Mouse (Mus musculus): ENCODE measurements around the gene Gm20696. TPM values are rescaled to one million over a fixed set of nuclear protein-coding genes. Genes with fewer than 3 reads are reported as not detected.

The Gm20696 gene
- polyA plus RNA-seq, 2 experiments, result 2.0 to 5.9 TPM

DNA sequence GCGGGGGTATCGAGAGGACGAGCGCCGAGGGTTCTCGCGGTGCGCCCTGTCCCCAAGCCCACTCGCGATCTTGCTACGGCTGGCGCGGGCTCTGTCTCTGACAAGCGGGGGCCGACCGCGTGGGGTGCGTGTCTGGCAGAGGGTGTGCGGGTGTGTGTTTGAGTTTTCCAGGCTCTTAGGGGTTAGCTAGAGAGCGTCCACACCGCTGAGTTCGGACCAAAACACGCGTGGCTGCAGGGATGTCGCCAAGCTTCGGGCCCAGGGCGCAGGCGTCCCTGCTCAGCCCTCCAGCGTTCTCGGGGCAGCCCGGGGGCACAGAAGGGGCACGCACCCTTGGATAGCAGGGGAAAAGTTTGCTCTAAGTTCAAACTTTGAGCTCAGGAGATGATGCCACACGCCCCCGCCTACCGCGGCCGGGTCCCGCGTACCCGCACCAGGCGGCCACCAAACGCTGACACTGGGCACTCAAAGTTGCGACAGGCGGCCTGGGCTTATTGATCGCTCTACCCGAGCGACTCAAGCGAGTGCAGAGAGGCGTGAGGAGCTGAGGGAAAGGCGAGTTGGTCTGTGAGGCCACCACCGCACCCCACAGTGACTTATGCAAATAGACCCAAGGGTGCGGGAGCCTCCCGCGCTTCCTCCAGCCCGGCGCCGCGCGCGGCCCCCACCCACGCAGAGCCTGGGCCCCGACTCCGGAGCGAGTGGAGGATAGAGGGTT, 144.8 kb downstream of the Gm20696 start:
- Histone ChIP-seq H3K4me2 (replicated peaks; ENCODE audit: low read depth, low read length, severe bottlenecking) (peak overlapping the region; percentile 67), H3K9me3 (ENCODE audit: control insufficient read depth, low read length) (no peaks in the 10 kb centered on the region), H3K4me3 (replicated peaks; ENCODE audit: low read length) (peak overlapping the region; percentile 78), H3K9ac (ENCODE audit: low read depth, low read length, severe bottlenecking) (peak overlapping the region; percentile 93), H3K4me1 (ENCODE audit: control insufficient read depth, insufficient read depth, low read length) (peaks cover 2% of the 10 kb centered on the region; the same call in 1 of the 2 replicates), H3K36me3 (ENCODE audit: control insufficient read depth, insufficient read depth, low read length) (no peaks in the 10 kb centered on the region; the same call in 1 of the 2 replicates), H3K27ac (replicated peaks; ENCODE audit: low read depth, low read length) (peak overlapping the region; percentile 98), H3K27me3 (ENCODE audit: control insufficient read depth, insufficient read depth, low read length) (no peaks in the 10 kb centered on the region)
- DNase-seq (ENCODE audit: low spot score), result no peak
- 0% methylated on average over 50 of the region's 64 CpGs for WGBS
- TF ChIP-seq POLR2A (IDR thresholded peaks at IDR 0.05; ENCODE audit: borderline replicate concordance, extremely low read depth, insufficient read depth, insufficient read length), result no peak
- peak; percentile 10; the same call in 1 of the 2 replicates for ATAC-seq (ENCODE audit: low FRiP score, low read depth)

DNA sequence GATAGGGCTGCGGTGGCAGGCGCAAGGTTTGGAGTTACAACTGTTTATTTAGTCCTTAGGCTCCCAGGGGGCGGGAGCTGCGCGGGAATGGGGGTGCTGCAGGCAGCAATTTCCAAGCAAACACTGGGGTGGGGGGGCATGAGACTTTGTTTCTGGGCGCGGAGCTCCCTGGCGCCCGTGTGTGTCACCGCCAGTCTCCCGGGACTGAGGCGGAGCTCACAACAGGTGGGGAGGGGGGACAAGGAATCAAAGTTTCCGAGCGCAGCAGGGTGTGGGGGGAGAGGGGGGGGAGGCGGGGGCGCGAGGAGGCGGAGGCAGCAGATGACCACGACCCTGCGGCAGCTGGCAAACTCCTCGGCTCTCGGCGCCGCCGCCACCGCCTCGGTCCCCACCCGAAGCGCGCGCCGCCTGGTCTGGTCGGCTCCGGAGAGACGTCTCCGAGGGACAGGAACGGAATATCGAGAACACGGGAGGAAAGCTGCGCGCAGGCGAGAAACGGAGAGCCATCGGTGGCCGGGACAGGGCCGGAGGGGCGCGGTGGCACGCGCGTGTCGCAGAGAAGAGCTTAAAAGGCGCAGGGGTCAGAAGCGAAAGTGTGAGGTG, 145.5 kb downstream of the Gm20696 start:
- ATAC-seq (ENCODE audit: low FRiP score, low read depth) (peak; percentile 62), DNase-seq (ENCODE audit: low spot score) (peak; percentile 76)
- peak overlapping the region; percentile 93 for H3K9ac ChIP-seq (ENCODE audit: low read depth, low read length, severe bottlenecking)
- no peaks in the 10 kb centered on the region for H3K27me3 ChIP-seq (ENCODE audit: control insufficient read depth, insufficient read depth, low read length)
- peak overlapping the region; percentile 78 for H3K4me3 ChIP-seq (replicated peaks; ENCODE audit: low read length)
- peak overlapping the region; percentile 67 for H3K4me2 ChIP-seq (replicated peaks; ENCODE audit: low read depth, low read length, severe bottlenecking)
- no peaks in the 10 kb centered on the region for H3K9me3 ChIP-seq (ENCODE audit: control insufficient read depth, low read length)
- H3K27ac ChIP-seq (replicated peaks; ENCODE audit: low read depth, low read length), result peak overlapping the region; percentile 98
- no peaks in the 10 kb centered on the region; the same call in 1 of the 2 replicates for H3K36me3 ChIP-seq (ENCODE audit: control insufficient read depth, insufficient read depth, low read length)
- TF ChIP-seq POLR2A (IDR thresholded peaks at IDR 0.05; ENCODE audit: borderline replicate concordance, extremely low read depth, insufficient read depth, insufficient read length), result 0 out of 2 replicates have a peak, but pooled peaks have one; percentile 14
- peaks cover 2% of the 10 kb centered on the region; the same call in 1 of the 2 replicates for H3K4me1 ChIP-seq (ENCODE audit: control insufficient read depth, insufficient read depth, low read length)
- under 1% methylated on average over 48 of the region's 54 CpGs for WGBS

DNA sequence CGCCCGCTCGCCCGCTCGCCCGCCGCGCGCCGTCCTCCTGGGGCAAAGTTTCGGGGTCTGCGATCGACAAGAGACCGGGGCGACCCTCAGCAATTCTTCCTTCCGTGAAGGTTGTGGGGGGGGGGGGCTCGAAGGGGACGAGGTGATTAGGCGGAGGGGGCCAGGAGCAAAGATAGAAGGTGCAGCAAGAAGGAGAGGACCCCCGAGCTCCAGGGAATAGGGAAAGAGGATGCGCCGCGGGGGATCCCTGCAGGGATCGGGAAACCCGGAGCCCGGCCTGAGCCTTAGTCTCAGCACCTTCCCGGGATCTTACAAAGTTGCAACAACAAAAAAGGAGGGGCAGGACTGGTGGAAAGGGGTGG, 145.9 kb downstream of the Gm20696 start:
- peak overlapping the region; percentile 93 for H3K9ac ChIP-seq (ENCODE audit: low read depth, low read length, severe bottlenecking)
- no peak for TF ChIP-seq POLR2A (IDR thresholded peaks at IDR 0.05; ENCODE audit: borderline replicate concordance, extremely low read depth, insufficient read depth, insufficient read length)
- H3K4me2 ChIP-seq (replicated peaks; ENCODE audit: low read depth, low read length, severe bottlenecking), result peak overlapping the region; percentile 67
- no peak; the same call in 1 of the 2 replicates for ATAC-seq (ENCODE audit: low FRiP score, low read depth)
- no peaks in the 10 kb centered on the region for H3K36me3 ChIP-seq (ENCODE audit: control insufficient read depth, insufficient read depth, low read length)
- no peaks in the 10 kb centered on the region for H3K27me3 ChIP-seq (ENCODE audit: control insufficient read depth, insufficient read depth, low read length)
- WGBS, result under 1% methylated on average over 25 of the region's 27 CpGs
- DNase-seq (ENCODE audit: low spot score), result no peak
- peak overlapping the region; percentile 78 for H3K4me3 ChIP-seq (replicated peaks; ENCODE audit: low read length)
- H3K4me1 ChIP-seq (ENCODE audit: control insufficient read depth, insufficient read depth, low read length), result peaks cover 2% of the 10 kb centered on the region; the same call in 1 of the 2 replicates
- H3K9me3 ChIP-seq (ENCODE audit: control insufficient read depth, low read length), result no peaks in the 10 kb centered on the region
- H3K27ac ChIP-seq (replicated peaks; ENCODE audit: low read depth, low read length), result peak overlapping the region; percentile 98

DNA sequence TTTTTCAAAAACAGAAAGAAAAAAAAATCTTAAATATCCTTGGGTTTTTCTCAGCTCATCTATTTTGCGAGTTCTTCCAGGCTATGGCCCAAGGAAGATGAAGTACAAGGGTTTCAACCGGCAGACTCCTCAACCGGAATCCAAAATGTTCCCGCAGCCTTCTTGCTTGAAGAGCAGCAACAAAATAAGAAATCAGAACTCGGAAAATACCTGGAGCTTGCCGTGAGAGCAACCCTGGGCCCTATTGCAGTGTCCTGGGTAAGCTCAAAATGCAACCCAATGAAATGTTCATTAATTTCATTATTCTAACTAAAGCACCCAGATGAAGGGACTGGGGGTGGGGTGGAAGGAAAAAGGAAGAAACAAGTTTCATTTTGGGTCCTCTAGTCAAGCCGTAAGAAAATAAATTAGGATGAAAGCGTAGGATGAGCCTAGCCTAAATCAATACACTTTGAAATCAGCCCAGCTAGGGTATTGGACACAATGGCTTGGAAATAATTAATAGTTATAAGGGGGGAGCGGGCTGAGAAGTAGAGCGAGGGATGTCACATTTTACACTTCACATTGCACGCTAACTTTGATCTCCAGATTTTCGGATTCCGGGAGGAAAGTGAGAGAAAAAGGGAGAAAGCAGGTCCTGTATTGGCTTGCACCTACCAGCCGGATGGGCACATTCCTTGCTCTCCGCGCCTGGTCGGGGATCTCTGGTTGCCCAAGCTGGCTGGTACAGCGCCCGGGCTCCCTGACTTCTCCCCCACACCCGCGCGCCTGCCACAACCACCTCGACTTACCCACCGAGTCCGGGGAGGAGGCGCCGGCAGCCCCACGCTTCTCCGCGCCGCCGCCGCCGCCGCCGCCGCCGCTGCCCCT, 146.6 kb downstream of the Gm20696 start:
- H3K36me3 ChIP-seq (ENCODE audit: control insufficient read depth, insufficient read depth, low read length), result no peaks in the 10 kb centered on the region
- no peaks in the 10 kb centered on the region for H3K27me3 ChIP-seq (ENCODE audit: control insufficient read depth, insufficient read depth, low read length)
- H3K9me3 ChIP-seq (ENCODE audit: control insufficient read depth, low read length), result no peaks in the 10 kb centered on the region
- peak overlapping the region; percentile 78 for H3K4me3 ChIP-seq (replicated peaks; ENCODE audit: low read length)
- H3K4me2 ChIP-seq (replicated peaks; ENCODE audit: low read depth, low read length, severe bottlenecking), result peak overlapping the region; percentile 67
- no peak for DNase-seq (ENCODE audit: low spot score)
- WGBS, result under 1% methylated on average over 27 of the region's 38 CpGs
- ATAC-seq (ENCODE audit: low FRiP score, low read depth), result no peak
- H3K9ac ChIP-seq (ENCODE audit: low read depth, low read length, severe bottlenecking), result peak overlapping the region; percentile 93
- no peak for TF ChIP-seq POLR2A (IDR thresholded peaks at IDR 0.05; ENCODE audit: borderline replicate concordance, extremely low read depth, insufficient read depth, insufficient read length)
- peak overlapping the region; percentile 98 for H3K27ac ChIP-seq (replicated peaks; ENCODE audit: low read depth, low read length)
- H3K4me1 ChIP-seq (ENCODE audit: control insufficient read depth, insufficient read depth, low read length), result peaks cover 2% of the 10 kb centered on the region; the same call in 1 of the 2 replicates

DNA sequence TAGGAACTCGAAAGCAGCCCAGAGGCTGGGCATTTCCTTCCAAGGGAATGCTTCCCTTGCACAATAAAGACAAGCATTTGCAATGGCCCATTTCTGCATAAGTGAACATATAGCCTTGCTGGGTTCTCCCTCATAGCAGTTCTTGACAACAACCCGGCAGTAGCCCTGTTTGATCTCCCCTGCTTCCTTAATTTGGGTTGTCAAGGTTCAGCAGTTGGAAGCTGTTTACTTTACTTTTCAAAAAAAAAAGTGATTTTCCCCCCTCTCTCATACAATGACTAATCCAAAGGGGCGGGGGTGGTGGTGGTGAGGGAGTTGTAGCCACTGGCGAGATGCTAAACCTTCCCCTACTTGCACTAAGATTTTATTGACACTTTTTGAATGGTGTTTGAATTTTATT, 147.5 kb downstream of the Gm20696 start:
- 0 out of 2 replicates have a peak overlapping the region, but pooled peaks have one; percentile 43 for H3K27ac ChIP-seq (replicated peaks; ENCODE audit: low read depth, low read length)
- no peak for DNase-seq (ENCODE audit: low spot score)
- H3K4me2 ChIP-seq (replicated peaks; ENCODE audit: low read depth, low read length, severe bottlenecking), result peak overlapping the region; percentile 67
- 26% methylated on average over 4 of the region's 4 CpGs for WGBS
- no peak for ATAC-seq (ENCODE audit: low FRiP score, low read depth)
- H3K4me3 ChIP-seq (replicated peaks; ENCODE audit: low read length), result peak overlapping the region; percentile 78
- no peaks in the 10 kb centered on the region for H3K27me3 ChIP-seq (ENCODE audit: control insufficient read depth, insufficient read depth, low read length)
- H3K9ac ChIP-seq (ENCODE audit: low read depth, low read length, severe bottlenecking), result peak overlapping the region; percentile 93
- H3K9me3 ChIP-seq (ENCODE audit: control insufficient read depth, low read length), result no peaks in the 10 kb centered on the region
- H3K36me3 ChIP-seq (ENCODE audit: control insufficient read depth, insufficient read depth, low read length), result no peaks in the 10 kb centered on the region
- H3K4me1 ChIP-seq (ENCODE audit: control insufficient read depth, insufficient read depth, low read length), result peaks cover 2% of the 10 kb centered on the region; the same call in 1 of the 2 replicates
- no peak for TF ChIP-seq POLR2A (IDR thresholded peaks at IDR 0.05; ENCODE audit: borderline replicate concordance, extremely low read depth, insufficient read depth, insufficient read length)
